ENCODE assay signal across 8 mouse cellular contexts in the genomic region with DNA sequence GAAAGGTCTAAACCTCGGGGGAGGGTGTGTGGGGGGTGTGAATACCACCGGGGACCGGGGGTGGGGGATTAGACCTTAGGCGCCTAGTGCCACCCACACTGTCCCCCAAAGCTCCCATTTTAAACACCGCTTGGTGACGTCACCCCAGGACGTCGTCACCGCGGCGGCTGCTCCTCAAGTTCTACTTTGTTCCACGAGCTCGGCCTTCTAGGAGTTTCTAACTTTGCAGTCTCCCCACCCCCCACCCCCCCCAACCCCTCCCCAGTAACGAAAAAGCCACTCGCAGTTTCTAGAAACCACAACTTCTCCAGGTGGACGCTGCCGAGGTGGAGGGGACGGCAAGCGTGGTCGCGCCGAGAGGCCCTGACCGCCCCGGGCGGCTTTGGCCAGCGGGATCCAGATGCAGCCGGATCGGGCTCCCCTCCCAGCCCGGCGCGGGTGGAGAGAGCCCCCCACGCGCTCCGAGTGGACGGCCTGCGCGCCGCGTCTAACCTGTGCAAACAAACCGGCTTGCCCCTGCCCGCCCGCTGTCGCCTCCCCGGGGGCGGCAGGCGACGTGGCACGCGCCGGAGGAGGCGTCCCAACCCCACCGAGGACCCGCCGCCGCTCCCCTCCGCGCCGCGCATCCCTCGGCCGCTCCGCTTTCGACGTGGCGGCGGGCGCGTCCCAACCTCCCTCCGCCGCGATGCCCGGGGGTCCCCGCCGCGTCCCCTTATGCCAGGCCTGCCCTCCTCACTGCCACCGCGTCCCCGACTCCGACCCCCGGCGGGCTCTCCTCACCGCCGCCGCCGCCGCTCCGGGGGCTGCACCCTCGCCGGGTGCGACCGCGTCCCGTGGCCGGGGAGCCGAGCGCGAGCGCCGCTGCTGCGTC. TPM values are rescaled to one million over a fixed set of nuclear protein-coding genes. Genes with fewer than 3 reads are reported as not detected.
DNase-seq lines count a peak whose midpoint lies in the region; ATAC-seq and TF ChIP-seq lines count a peak whose summit lies in the region.

No protein-coding gene starts in this region.

- peaks cover 12 to 19% of the 10 kb centered on the region in 2 experiments; a peak in 3 of 4 replicates for H3K4me1 ChIP-seq in MEL (ENCODE audit: control insufficient read depth in 1 of 2, insufficient read depth in 2 of 2, low read length in 2 of 2)
- peaks cover 11% of the 10 kb centered on the region for H3K4me1 ChIP-seq in hindbrain, embryonic 13.5 days (replicated peaks)

- peak overlapping the region; percentile 93 to 98 for H3K4me3 ChIP-seq in MEL (ENCODE audit: control insufficient read depth in 1 of 2, insufficient read depth in 1 of 2, low read depth in 2 of 2, low read length in 2 of 2)
- H3K4me3 ChIP-seq in hindbrain, embryonic 13.5 days = peak overlapping the region; percentile 87
- H3K4me3 ChIP-seq in left cerebral cortex, adult 2 months = peak overlapping the region; percentile 87

- H3K9ac ChIP-seq in MEL (ENCODE audit: control insufficient read depth, low read depth, low read length, poor library complexity, severe bottlenecking) = peak overlapping the region; percentile 97
- peak overlapping the region; percentile 85 for H3K9ac ChIP-seq in hindbrain, embryonic 13.5 days

- intact Hi-C loops in left cerebral cortex, adult 2 months (cut with DNase I) = loop anchor here (5.0 kb wide), 2 partner anchors 51 to 66 kb away; no protein-coding TSS in a partner anchor

- peak overlapping the region; percentile 83 for H3K27ac ChIP-seq in MEL (ENCODE audit: control insufficient read depth, low read depth, low read length)
- peak overlapping the region; percentile 75 for H3K27ac ChIP-seq in hindbrain, embryonic 13.5 days
- peak overlapping the region; percentile 66; the same call in 1 of the 2 replicates for H3K27ac ChIP-seq in left cerebral cortex, adult 2 months

- under 1% methylated on average over 59 of the region's 100 CpGs for WGBS in hindbrain, embryonic 13.5 days

- H3K9me3 ChIP-seq in MEL (replicated peaks; ENCODE audit: insufficient read depth, low read length) = no peaks in the 10 kb centered on the region
- no peaks in the 10 kb centered on the region for H3K9me3 ChIP-seq in hindbrain, embryonic 13.5 days

- no peak for TF ChIP-seq RAD21 in MEL (IDR thresholded peaks at IDR 0.05; ENCODE audit: low read depth, low read length)

- TF ChIP-seq POLR2A in MEL (IDR thresholded peaks at IDR 0.05; ENCODE audit: control insufficient read depth in 1 of 2, insufficient read depth in 1 of 2, low read depth in 1 of 2, low read length in 2 of 2, poor library complexity in 1 of 2) = peak in 1 of 2 experiments; percentile 44; a peak in 1 of 4 replicates

- no peak for TF ChIP-seq EP300 in MEL (IDR thresholded peaks at IDR 0.05; ENCODE audit: low read depth in 1 of 2, low read length in 2 of 2)

- H3K79me2 ChIP-seq in MEL (ENCODE audit: control insufficient read depth, insufficient read depth, low read length, poor library complexity) = peaks cover 37% of the 10 kb centered on the region

- peak overlapping the region; percentile 66 for H3K4me2 ChIP-seq in hindbrain, embryonic 13.5 days

- TF ChIP-seq CTCF in MEL (IDR thresholded peaks at IDR 0.05 in 2 of 3, conservative IDR thresholded peaks at IDR 0.05 in 1 of 3; ENCODE audit: control insufficient read depth in 1 of 3, insufficient read depth in 1 of 3, low read depth in 2 of 3, low read length in 3 of 3, poor library complexity in 1 of 3, severe bottlenecking in 1 of 3) = no peak
- TF ChIP-seq CTCF in left cerebral cortex, adult 2 months (IDR thresholded peaks at IDR 0.05) = no peak

- DNase-seq in MEL (ENCODE audit: low read depth, low spot score) = peak; percentile 85
- DNase-seq in c-Kit-positive CD71-negative TER-119-negative erythroid progenitor cells, embryonic 14.5 days (ENCODE audit: low read depth) = peak; percentile 60
- peak; percentile 67 for DNase-seq in forelimb bud, embryonic 11.5 days (ENCODE audit: low read depth, low spot score)
- peak; percentile 30 to 32 for DNase-seq in left cerebral cortex, adult 2 months (ENCODE audit: extremely low spot score in 1 of 2, low spot score in 2 of 2)
- DNase-seq in right cerebral cortex, adult 18-20 months = peak; percentile 27
- peak; percentile 54 for DNase-seq in urinary bladder, adult 2 months (ENCODE audit: low spot score)

- H3K27me3 ChIP-seq in MEL (ENCODE audit: control insufficient read depth in 1 of 2, insufficient read depth in 2 of 2, low read length in 2 of 2) = no peaks in the 10 kb centered on the region
- H3K27me3 ChIP-seq in hindbrain, embryonic 13.5 days = no peaks in the 10 kb centered on the region

- peaks cover 9 to 26% of the 10 kb centered on the region in 2 experiments for H3K36me3 ChIP-seq in MEL (ENCODE audit: control insufficient read depth in 1 of 2, insufficient read depth in 2 of 2, low read length in 2 of 2)
- H3K36me3 ChIP-seq in hindbrain, embryonic 13.5 days = peaks cover 7% of the 10 kb centered on the region; the same call in 1 of the 2 replicates

- peak; percentile 82 for ATAC-seq in hindbrain, embryonic 13.5 days (ENCODE audit: low FRiP score)
- peak; percentile 41 for ATAC-seq in megakaryocyte, adult 5-6 weeks (ENCODE audit: poor library complexity, severe bottlenecking)

TF ChIP-seq in MEL, 35 proteins besides CTCF, POLR2A, EP300 and RAD21:
- TF ChIP-seq MYB (IDR thresholded peaks at IDR 0.05; ENCODE audit: low read depth, low read length) (no peak), NELFE (IDR thresholded peaks at IDR 0.05; ENCODE audit: low read depth, low read length) (peak; percentile 33; the same call in 1 of the 2 replicates), TAL1 (IDR thresholded peaks at IDR 0.05; ENCODE audit: low read length) (no peak), MAFK (IDR thresholded peaks at IDR 0.05; ENCODE audit: borderline replicate concordance, low read depth, low read length) (no peak), HCFC1 (IDR thresholded peaks at IDR 0.05; ENCODE audit: low read depth, low read length) (peak; percentile 47), ZNF384 (IDR thresholded peaks at IDR 0.05; ENCODE audit: low read depth, low read length) (no peak), NRF1 (IDR thresholded peaks at IDR 0.05; ENCODE audit: insufficient read depth, low read depth, low read length, poor library complexity, severe bottlenecking) (no peak), MAZ (IDR thresholded peaks at IDR 0.05; ENCODE audit: low read depth, low read length) (no peak), E2F4 (IDR thresholded peaks at IDR 0.05; ENCODE audit: borderline replicate concordance, low read depth, low read length) (no peak), SMC3 (IDR thresholded peaks at IDR 0.05; ENCODE audit: low read depth, low read length) (no peak), SIN3A (IDR thresholded peaks at IDR 0.05; ENCODE audit: low read length) (no peak), CHD2 (IDR thresholded peaks at IDR 0.05; ENCODE audit: low read length) (no peak), POLR2AphosphoS2 (IDR thresholded peaks at IDR 0.05; ENCODE audit: low read length) (no peak), CHD1 (IDR thresholded peaks at IDR 0.05; ENCODE audit: low read depth, low read length) (0 out of 2 replicates have a peak, but pooled peaks have one; percentile 10), MAX (IDR thresholded peaks at IDR 0.05; ENCODE audit: low read length) (peak; percentile 12; the same call in 1 of the 2 replicates), UBTF (IDR thresholded peaks at IDR 0.05; ENCODE audit: borderline replicate concordance, insufficient read depth, low read depth, low read length) (no peak), KAT2A (conservative IDR thresholded peaks at IDR 0.05; ENCODE audit: low read depth, low read length) (no peak; the same call in 1 of the 2 replicates), USF1 (IDR thresholded peaks at IDR 0.05; ENCODE audit: low read depth, low read length) (no peak), POLR2AphosphoS5 (IDR thresholded peaks at IDR 0.05; ENCODE audit: borderline replicate concordance, low read depth, low read length) (no peak), ETS1 (IDR thresholded peaks at IDR 0.05; ENCODE audit: low read depth, low read length) (peak; percentile 25; the same call in 1 of the 2 replicates), TCF12 (IDR thresholded peaks at IDR 0.05; ENCODE audit: low read depth, low read length) (no peak), USF2 (IDR thresholded peaks at IDR 0.05; ENCODE audit: borderline replicate concordance in 1 of 2, insufficient read depth in 1 of 2, low read depth in 1 of 2, low read length in 2 of 2) (no peak), GABPA (IDR thresholded peaks at IDR 0.05; ENCODE audit: low read depth, low read length) (no peak), JUND (IDR thresholded peaks at IDR 0.05; ENCODE audit: low read depth, low read length) (no peak), GATA1 (IDR thresholded peaks at IDR 0.05; ENCODE audit: low read depth, low read length) (no peak), ZC3H11A (IDR thresholded peaks at IDR 0.05; ENCODE audit: low read depth, low read length) (no peak), ZMIZ1 (IDR thresholded peaks at IDR 0.05; ENCODE audit: low read depth, low read length) (no peak), ELF1 (IDR thresholded peaks at IDR 0.05; ENCODE audit: low read depth, low read length) (no peak), MYC (IDR thresholded peaks at IDR 0.05; ENCODE audit: low read depth, low read length) (no peak), MXI1 (IDR thresholded peaks at IDR 0.05; ENCODE audit: low read depth, low read length) (no peak), MEF2A (IDR thresholded peaks at IDR 0.05; ENCODE audit: extremely low read depth, insufficient replicate concordance, low read depth, low read length, poor library complexity, severe bottlenecking) (no peak), RCOR1 (IDR thresholded peaks at IDR 0.05; ENCODE audit: low read depth, low read length) (no peak), TBP (IDR thresholded peaks at IDR 0.05; ENCODE audit: low read depth, low read length) (no peak), ZKSCAN1 (IDR thresholded peaks at IDR 0.05; ENCODE audit: low read depth, low read length) (no peak), BHLHE40 (IDR thresholded peaks at IDR 0.05; ENCODE audit: borderline replicate concordance, low read depth, low read length) (no peak)
TF ChIP-seq in MEL: peak in this region for 5.

RNA-seq across cellular contexts. Expression of gene Btg3, which starts 0.9 kb away (rescaled TPM):
- 11.6 and 17.5 TPM in 2 replicates for total RNA-seq in MEL (2012; rRNA removed)
- 1 to 10 TPM in 1 of 2 experiments, not detected in 1; 8.5 TPM for polyA plus RNA-seq in MEL (2012; ENCODE audit: insufficient read depth in 1 of 2, insufficient read length in 2 of 2, low read depth in 1 of 2, low replicate concordance in 2 of 2, missing spikeins in 1 of 2)
- polyA plus RNA-seq in hindbrain, embryonic 13.5 days (2015; fragmentation: Nextera tagmentation; extraction: Ambion mirVana) = 22.4 and 26.1 TPM in 2 replicates
- 10 to 100 TPM; 13.0 to 13.4 TPM for total RNA-seq in left cerebral cortex, adult 2 months (2021)
- total RNA-seq in megakaryocyte, adult 5-6 weeks (2015) = 9.9 and 11.5 TPM in 2 replicates
- 3.9 and 4.0 TPM in 2 replicates for total RNA-seq in megakaryocyte, adult 5-6 weeks (2017)
- polyA plus RNA-seq in urinary bladder, adult 2 months (2012; rRNA removed) = 15.3 and 19.3 TPM in 2 replicates

Comparison
In these comparisons a context has a peak if more than half of its experiments do, and no peak if none do; other contexts are left out.
1. Peak in every context shown above with its lines: DNase-seq, ATAC-seq, H3K4me3 ChIP-seq and H3K27ac ChIP-seq.
2. DNase-seq: peak in every context shown above with its lines; median percentile 85 in MEL; 67 in forelimb bud, embryonic 11.5 days; 60 in c-Kit-positive CD71-negative TER-119-negative erythroid progenitor cells, embryonic 14.5 days; 54 in urinary bladder, adult 2 months; 31 in left cerebral cortex, adult 2 months; 27 in right cerebral cortex, adult 18-20 months.